Mouse (Mus musculus) gastrocnemius, postnatal 4 days (tissue): ENCODE measurements around the gene Wwp2. TPM values are rescaled to one million over a fixed set of nuclear protein-coding genes. Genes with fewer than 3 reads are reported as not detected.

Experiments
- microRNA-seq: library from miRNA; unstranded; fragments of <30 nt; microRNA quantifications from one replicate; pipeline ENCODE4 v1.2.0, GENCODE M21; 2021
- total RNA-seq, 2 experiments: library from RNA; stranded (reverse); gene quantifications; 2 replicates each; pipeline ENCODE4 v1.2.3; 2021

Gene Wwp2
- total RNA-seq, 2 experiments from 2014 or later, result 26.0 to 28.6 TPM

Small RNA genes within 50 kb of the gene (microRNA-seq; reads per million reads assigned to microRNA genes)
- 2,029 reads per million, percentile 82 among the genes with 10 or more reads in this experiment for gene Mir140

Other genes starting within 250 kb of the Wwp2 start
- gene Nfat5, start 142.9 kb upstream of the Wwp2 start, total RNA-seq, result 10 to 100 TPM; 35.1 to 39.5 TPM
- 1 to 10 TPM; 2.6 to 2.9 TPM for gene Nqo1, start 33.2 kb upstream of the Wwp2 start, total RNA-seq
- 10 to 100 TPM; 25.8 to 30.0 TPM for gene Nob1, start 11.3 kb upstream of the Wwp2 start, total RNA-seq
- gene Psmd7, start 152.1 kb downstream of the Wwp2 start, total RNA-seq, result 100 to 1,000 TPM; 121 to 133 TPM